Mouse (Mus musculus): ENCODE data around the gene Fgf10.

- TF ChIP-seq POLR2A (IDR thresholded peaks at IDR 0.05; ENCODE audit: low read depth, low read length) (no peak), CTCF (IDR thresholded peaks at IDR 0.05; ENCODE audit: extremely low read depth, insufficient read length, insufficient replicate concordance, low read depth, low read length) (no peak)
These were observed 46.7 kb downstream of the Fgf10 start for GRCm38 (mm10) chr13:118716265-118716664.

All from small intestine, adult 2 months (tissue).